Mouse (Mus musculus) brain, embryonic 14.5 days (tissue): Measurements from ENCODE around the gene Gm136. TPM values are rescaled to one million over a fixed set of nuclear protein-coding genes. Genes with fewer than 3 reads are reported as not detected.
"Not testable (repeated sequence)": the region's sequence is repeated elsewhere in the genome, so short reads cannot be mapped to it uniquely, and the experiment has no call there.

Experiments used
- DNase-seq: peaks from one replicate; pipeline ENCODE4 v3.0.0-alpha.2; 2011; ENCODE audit warnings: low read depth
- CTCF ChIP-seq: fragments of 200-500 bp; IDR thresholded peaks from 2 replicates; pipeline ENCODE4 v1.5.1; 2012; ENCODE audit warnings: inconsistent platforms, mild to moderate bottlenecking, moderate library complexity, borderline replicate concordance; ENCODE audit not compliant: insufficient read depth, insufficient read length; ENCODE audit errors: extremely low read depth
- POLR2A ChIP-seq: fragments of 200-500 bp; IDR thresholded peaks from 2 replicates; pipeline ENCODE4 v1.6.1; 2012; ENCODE audit warnings: mild to moderate bottlenecking, inconsistent platforms, borderline replicate concordance; ENCODE audit not compliant: poor library complexity, insufficient read depth, insufficient read length, severe bottlenecking; ENCODE audit errors: extremely low read depth
- polyA plus RNA-seq: library from polyadenylated mRNA; depleted of rRNA; stranded (reverse); fragments of >200 nt; gene quantifications from 2 replicates; pipeline ENCODE4 v1.2.3, GENCODE M21; 2012

Gene Gm136
- polyA plus RNA-seq, 1 experiment = not detected

- TF ChIP-seq POLR2A (no peak), CTCF (no peak)
- peak; percentile 65 for DNase-seq
Observed at GRCm38 (mm10) chr4:34771652-34772371, 15.7 kb upstream of the Gm136 start.

GRCm38 (mm10) chr4:34749236-34749635, 6.8 kb downstream of the Gm136 start:
- no peak for DNase-seq
- TF ChIP-seq CTCF (no peak), POLR2A (no peak)

DNA sequence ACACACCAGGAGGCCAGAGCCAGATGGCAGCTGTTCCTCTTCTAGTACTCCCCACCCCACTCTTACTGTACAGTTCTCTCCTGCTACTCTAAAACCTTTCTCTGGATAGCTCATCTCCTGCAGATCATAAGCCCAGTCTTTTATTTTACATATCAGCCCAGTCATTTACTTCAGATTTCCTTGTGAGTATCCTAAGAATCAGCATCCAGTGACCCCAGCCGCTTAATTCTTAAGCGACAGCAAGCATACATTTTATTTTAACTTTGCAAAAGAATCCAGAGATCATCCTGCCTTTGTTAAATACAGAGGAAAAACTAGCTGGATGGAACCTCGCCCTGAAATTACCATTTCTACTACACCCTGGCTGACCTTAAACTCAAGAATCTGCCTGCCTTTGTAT, 21.6 kb downstream of the Gm136 start:
- DNase-seq = no peak
- no peak for TF ChIP-seq CTCF
- no peak for TF ChIP-seq POLR2A

DNA sequence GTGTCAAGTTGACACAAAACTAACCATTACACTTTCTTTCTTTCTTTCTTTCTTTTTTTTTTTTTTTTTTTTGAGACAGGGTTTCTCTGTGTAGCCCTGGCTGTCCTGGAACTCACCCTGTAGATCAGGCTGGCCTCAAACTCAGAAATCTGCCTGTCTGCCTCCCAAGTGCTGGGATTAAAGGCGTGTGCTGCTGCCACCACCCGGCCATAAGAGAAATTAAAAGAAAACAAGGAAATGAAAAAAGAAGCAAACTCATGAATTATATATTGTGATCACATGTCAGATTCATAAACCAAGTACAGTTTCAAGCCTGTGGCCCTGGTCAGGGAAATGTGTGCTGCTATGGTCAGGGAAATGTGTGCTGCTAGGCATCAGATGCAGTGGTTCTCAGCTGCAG, 22.6 kb downstream of the Gm136 start:
- peak; percentile 14 for DNase-seq

DNA sequence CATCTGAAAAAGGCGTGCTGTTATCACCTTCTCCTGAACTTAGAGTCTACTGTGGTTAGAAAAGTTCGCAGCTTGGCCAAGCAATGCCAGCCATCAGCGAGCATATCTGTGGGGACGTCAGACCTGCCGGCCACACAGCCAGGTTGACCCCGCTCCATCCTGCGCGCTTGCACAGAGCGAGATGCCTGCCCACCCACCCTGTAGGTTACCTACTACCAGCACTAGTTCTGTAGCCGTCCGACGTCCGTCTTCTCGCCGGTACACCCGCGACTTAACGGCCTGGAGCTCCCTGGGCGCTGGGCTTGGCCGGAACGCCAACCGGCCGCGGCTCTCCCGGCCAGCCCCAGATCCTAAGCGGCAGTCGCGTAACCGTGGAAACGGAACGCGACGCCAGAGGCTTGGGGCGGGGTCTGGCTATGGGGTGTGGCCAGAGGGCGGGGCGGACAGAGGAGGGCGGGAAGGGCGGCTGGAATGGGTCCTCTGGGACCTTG, 26.2 kb downstream of the Gm136 start, which contains the start of gene Cfap206:
TSS of gene Cfap206 (minus strand) at position 356 of the 491 bp plus-strand sequence.
- peak; percentile 79 for DNase-seq
- TF ChIP-seq POLR2A = no peak
- TF ChIP-seq CTCF = no peak

GRCm38 (mm10) chr4:34725710-34726109, 30.4 kb downstream of the Gm136 start:
- not testable (repeated sequence) for DNase-seq

- TF ChIP-seq POLR2A (no peak), CTCF (no peak)
- DNase-seq = no peak
Observed at GRCm38 (mm10) chr4:34724306-34724705, 31.8 kb downstream of the Gm136 start.

DNA sequence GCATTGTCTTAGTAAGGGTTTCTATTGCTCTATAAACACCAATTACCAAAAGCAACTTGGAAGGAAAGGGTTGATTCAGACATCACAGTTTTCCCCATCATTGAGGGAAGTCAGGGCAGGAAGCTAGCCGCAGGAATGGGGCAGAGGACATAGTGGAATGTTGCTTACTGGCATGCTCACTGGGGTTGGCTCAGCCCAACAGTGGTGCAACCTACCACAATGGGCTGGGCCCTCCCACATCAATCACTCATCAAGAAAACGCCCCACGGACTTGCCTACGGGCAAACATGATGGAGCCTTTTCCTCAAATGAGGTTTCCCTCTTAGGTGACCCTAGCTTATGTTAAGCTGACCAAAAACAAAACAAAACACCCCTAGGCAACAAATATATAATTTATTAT, 32.9 kb downstream of the Gm136 start:
- TF ChIP-seq CTCF = no peak
- no peak for TF ChIP-seq POLR2A
- no peak for DNase-seq

DNA sequence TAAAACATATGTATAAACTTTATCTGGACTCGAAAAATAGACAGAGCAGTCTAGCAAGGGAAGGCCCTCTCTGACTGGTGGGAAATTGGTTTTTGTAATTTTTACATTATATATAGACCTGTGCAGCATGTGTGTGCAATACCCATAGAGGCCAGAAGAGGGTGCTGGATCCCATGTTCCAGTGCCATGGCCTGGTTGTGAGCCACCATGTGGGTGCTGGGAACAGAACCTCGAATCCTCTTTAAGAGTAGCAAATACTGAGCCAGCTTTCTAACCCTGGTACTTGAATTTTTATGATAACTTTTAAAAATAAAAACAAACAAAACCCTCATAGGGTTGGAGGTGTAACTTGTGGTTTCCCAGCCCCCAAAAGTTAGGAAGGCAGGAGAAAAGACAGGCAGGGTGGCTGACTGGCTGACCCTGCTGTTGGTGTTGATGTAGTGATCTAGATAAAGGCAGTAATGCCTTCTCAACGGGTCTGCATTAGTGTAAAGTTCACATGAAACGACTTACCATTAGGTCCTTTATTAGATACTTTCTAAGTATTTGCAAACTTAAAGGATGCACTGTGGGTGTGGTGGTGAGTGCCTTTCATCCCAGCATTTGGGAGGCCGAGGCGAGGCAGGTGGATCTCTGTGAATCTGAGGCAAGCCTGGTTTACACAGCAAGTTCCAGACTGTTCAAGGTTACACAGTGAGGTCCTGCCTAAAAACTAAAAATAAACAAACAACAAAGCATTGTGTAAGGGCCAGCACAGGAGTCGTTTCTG, 35.8 kb downstream of the Gm136 start:
- TF ChIP-seq POLR2A (no peak), CTCF (0 out of 2 replicates have a peak, but pooled peaks have one; percentile 21)
- DNase-seq = no peak

DNA sequence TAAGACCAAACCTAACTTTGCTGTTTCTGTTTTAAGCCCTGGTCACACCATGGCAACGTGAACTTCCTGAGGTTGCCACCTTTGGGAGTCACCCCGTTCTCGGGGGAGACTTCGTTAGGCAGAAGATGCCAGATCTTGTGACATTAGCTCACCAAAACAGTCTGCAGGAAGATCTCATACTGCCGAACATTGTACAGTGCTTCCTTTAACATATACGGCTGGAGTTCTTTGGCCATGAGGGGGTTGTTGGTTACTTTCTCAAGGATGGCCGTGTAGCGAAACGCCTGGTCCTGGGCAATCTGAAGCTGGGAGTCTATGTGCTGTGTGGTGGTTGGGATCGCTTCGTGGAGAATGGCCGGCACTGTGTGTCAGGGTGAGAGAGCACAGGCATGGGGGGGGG, 36.6 kb downstream of the Gm136 start:
- DNase-seq = no peak
- TF ChIP-seq POLR2A = no peak
- no peak for TF ChIP-seq CTCF

DNA sequence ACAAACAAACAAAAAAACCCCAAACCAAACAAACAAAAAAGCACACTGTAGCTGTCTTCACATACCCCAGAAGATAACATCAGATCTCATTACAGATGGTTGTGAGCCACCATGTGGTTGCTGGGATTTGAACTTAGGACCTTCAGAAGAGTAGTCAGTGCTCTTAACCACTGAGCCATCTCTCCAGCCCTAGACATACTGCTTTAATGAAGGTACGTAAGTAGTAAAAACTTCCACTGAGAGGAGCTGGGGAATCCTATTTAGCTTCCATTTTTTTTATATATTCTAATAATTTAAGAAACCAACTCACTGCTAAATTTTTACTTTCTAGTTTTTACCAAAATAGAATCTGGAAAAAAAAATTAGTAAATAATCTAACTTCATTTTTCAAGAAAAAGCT, 41.0 kb downstream of the Gm136 start:
- DNase-seq = no peak
- no peak for TF ChIP-seq CTCF
- TF ChIP-seq POLR2A = no peak

GRCm38 (mm10) chr4:34708127-34708526, 47.9 kb downstream of the Gm136 start:
- DNase-seq = no peak
- TF ChIP-seq CTCF = no peak
- TF ChIP-seq POLR2A = no peak
